Mouse (Mus musculus) gastrocnemius, postnatal 25 days (tissue): Measurements from ENCODE around the gene Tnfrsf1b. TPM values are rescaled to one million over a fixed set of nuclear protein-coding genes. Genes with fewer than 3 reads are reported as not detected.

Source experiments
- DNase-seq: peaks from one replicate; pipeline ENCODE4 v3.0.0; 2022
- long read RNA-seq, 2 experiments: library from polyadenylated mRNA; stranded (forward); transcript quantifications; one replicate each; pipeline ENCODE4 v2.0.0; 2021
- total RNA-seq, 2 experiments: library from RNA; stranded (reverse); gene quantifications; 1 replicate in 1 of 2; 2 replicates in 1 of 2; pipeline ENCODE4 v1.2.3; 2021

Tnfrsf1b gene
- 1 to 10 TPM; 2.2 to 3.7 TPM for total RNA-seq
- long read RNA-seq, experiment 1, partial matches to known transcripts: 0 of 2 reads
- long read RNA-seq, experiment 1, other reads (novel, unspliced or antisense): 0 of 2 reads
- long read RNA-seq, experiment 2: 0 reads

GRCm38 (mm10) chr4:145246173-145247011 lies at the start of gene Tnfrsf1b:
Gene Tnfrsf1b, minus strand, starts transcription at chr4:145246870.
- DNase-seq: peak; percentile 68

- peak; percentile 24 for DNase-seq
These were observed 49.1 kb upstream of the Tnfrsf1b start for GRCm38 (mm10) chr4:145295589-145296300.

- no peak for DNase-seq
These were observed 47.9 kb upstream of the Tnfrsf1b start for GRCm38 (mm10) chr4:145294588-145294987.

- peak; percentile 37 for DNase-seq
These were observed 39.9 kb upstream of the Tnfrsf1b start for GRCm38 (mm10) chr4:145286369-145287120.

- DNase-seq: no peak
These were observed 38.0 kb upstream of the Tnfrsf1b start for GRCm38 (mm10) chr4:145284675-145285074.

GRCm38 (mm10) chr4:145283441-145283840 lies 36.8 kb upstream of the Tnfrsf1b start:
- DNase-seq: no peak

GRCm38 (mm10) chr4:145280966-145281365 lies 34.3 kb upstream of the Tnfrsf1b start:
- DNase-seq: peak; percentile 67

- DNase-seq: no peak
These were observed 32.2 kb upstream of the Tnfrsf1b start for GRCm38 (mm10) chr4:145278724-145279370.

GRCm38 (mm10) chr4:145278231-145278630 lies 31.6 kb upstream of the Tnfrsf1b start:
- DNase-seq: no peak

GRCm38 (mm10) chr4:145276368-145277249 lies 29.9 kb upstream of the Tnfrsf1b start:
- no peak for DNase-seq

GRCm38 (mm10) chr4:145274887-145275286 lies 28.2 kb upstream of the Tnfrsf1b start:
- DNase-seq: no peak

GRCm38 (mm10) chr4:145273923-145274322 lies 27.3 kb upstream of the Tnfrsf1b start:
- no peak for DNase-seq

- peak; percentile 63 for DNase-seq
These were observed 26.1 kb upstream of the Tnfrsf1b start for GRCm38 (mm10) chr4:145272763-145273162.

- DNase-seq: no peak
These were observed 25.0 kb upstream of the Tnfrsf1b start for GRCm38 (mm10) chr4:145271634-145272033.

- DNase-seq: peak; percentile 35
These were observed 23.5 kb upstream of the Tnfrsf1b start for GRCm38 (mm10) chr4:145270136-145270535.

- peak; percentile 20 for DNase-seq
These were observed 21.0 kb upstream of the Tnfrsf1b start for GRCm38 (mm10) chr4:145267631-145268110.

- DNase-seq: no peak
These were observed 19.8 kb upstream of the Tnfrsf1b start for GRCm38 (mm10) chr4:145266505-145266904.

- no peak for DNase-seq
These were observed 18.1 kb upstream of the Tnfrsf1b start for GRCm38 (mm10) chr4:145264761-145265160.

- DNase-seq: no peak
These were observed 16.9 kb upstream of the Tnfrsf1b start for GRCm38 (mm10) chr4:145263583-145263982.

GRCm38 (mm10) chr4:145260802-145261201 lies 14.1 kb upstream of the Tnfrsf1b start:
- peak; percentile 29 for DNase-seq
